Mouse (Mus musculus) retina, adult 2 months (tissue): ENCODE results near the gene Adipoq.
A peak's percentile ranks its signal among the peaks of the same experiment; 100 is the strongest.

ENCODE experiments used
- DNase-seq: peaks from one replicate; pipeline ENCODE4 v3.0.0-alpha.2; 2012; ENCODE audit warnings: low read depth, low spot score

Gene Adipoq

DNA sequence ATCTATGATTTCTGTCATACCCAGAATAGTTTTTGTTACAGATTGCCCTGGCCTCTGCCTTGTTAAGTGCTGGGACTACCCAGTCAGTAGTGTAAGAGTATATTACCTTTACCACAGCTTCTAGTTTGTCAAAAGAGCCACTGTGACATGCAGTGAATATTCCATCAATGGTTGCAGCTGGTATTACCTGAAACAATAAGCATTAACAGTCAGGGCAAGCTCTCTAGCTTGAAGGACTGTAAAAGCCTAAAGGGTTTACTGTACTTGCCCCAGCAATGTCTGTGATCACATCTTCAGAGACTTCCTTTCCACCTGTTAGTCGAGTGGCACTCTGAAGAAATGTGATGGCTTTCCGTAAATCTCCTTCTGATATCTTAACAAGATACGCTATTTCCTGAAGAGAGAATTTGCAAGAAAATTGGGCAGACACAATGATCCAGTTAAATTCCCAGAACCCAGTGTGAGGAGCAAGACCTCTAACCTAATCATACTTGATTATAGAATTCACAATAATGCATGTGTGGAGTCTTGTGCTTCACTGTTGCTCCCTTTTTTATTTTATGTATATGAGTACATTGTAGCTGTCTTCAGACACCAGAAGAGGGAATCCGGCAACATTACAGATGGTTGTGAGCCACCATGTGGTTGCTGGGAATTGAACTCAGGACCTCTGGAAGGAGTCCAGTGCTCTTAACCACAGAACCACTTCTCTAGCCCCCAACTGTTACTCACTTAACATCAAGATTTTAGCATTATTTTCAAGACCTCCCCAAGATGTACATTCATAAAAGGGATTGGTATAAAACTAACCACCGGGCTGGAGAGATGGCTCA is 31.8 kb upstream of the Adipoq start:
- DNase-seq = no peak

DNA sequence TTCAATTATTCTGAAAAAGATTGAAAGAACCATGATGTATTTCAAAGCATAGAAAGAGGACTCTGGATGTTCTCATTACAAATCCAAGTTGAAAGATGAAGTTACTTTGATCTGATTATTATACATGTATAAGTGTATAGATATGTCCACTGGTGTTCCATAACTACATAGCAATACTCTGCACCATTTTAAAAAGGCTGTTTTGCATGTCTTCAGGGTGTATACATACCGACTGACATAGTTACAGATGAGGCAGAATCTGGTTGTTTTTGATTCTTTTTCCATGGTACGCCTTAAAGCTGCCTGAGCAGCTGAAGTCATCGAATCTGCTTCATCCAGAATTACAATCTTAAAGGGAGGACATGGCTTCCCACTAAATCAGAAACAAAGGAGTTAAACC is 30.9 kb upstream of the Adipoq start:
- no peak for DNase-seq

DNA sequence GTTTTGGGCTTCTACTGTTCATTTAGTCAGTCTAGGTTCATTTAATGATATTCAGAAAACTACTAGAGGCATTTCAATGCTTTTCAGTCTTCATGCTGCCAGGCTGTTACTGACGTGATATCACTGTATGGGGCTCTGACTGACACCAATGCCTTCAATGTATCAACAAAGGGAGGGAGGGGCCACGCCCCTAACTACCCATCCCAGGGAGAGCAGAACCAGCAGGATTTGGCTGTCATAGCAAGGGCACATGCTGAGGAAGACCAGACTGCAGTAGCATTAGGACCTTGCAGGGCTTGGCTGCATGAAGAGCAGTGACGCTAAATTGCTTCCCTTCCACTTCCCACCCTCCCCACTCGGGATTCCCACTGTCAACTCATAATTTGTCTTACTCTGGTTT is 29.2 kb upstream of the Adipoq start:
- no peak for DNase-seq

DNA sequence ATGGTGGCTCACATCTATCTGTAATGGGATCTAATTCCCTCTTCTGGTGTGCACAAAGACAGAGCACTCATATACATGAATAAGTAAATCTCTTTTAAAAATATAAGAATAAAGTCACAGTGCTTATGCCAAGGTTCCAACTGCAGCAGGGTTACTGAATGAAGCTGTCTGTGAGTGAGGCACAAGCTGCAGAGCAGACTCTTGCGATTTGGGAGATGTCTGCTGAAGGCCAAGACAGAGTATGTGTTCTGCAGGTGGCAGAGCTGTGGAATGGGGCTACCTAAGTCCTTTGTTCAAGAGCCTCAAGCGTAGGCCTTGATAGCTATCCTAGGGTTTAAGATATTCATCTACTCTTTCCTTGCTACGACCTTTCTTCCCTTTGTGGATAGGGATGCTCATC is 23.9 kb upstream of the Adipoq start:
- no peak for DNase-seq

DNA sequence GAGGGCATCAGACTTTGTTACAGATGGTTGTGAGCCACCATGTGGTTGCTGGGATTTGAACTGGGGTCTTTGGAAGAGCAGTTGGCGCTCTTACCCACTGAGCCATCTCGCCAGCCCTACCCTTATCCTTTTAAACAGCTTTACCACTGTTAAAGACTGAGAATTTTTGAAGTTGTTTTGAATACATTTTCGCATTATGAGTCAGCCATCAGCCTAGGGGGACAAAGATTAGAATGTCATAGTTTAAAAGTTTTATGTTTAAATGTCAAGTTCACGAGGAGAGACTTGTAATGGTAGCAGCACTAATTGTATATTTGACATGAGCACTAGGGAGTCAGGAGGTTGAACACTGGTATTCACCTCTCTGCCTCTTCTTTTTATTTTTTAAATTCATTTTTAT is 23.2 kb upstream of the Adipoq start:
- no peak for DNase-seq

DNA sequence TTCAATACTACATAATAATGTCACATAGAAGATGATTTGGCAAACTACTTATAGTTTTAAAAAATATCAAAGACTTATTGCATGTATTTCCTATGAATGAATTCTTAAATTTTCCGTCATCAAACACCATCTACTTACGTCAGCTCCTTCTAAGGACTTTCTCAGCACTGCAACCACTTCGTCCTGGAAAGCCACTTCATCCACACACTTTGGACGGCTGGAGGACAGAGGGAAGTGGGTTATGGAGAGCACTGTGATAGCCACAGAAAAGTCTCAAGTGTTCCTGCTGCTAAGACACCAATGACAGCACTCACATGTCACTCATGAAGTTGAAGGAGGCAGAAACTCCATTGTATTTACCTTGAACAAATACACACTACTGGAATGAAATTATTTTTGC is 21.9 kb upstream of the Adipoq start:
- DNase-seq = no peak

DNA sequence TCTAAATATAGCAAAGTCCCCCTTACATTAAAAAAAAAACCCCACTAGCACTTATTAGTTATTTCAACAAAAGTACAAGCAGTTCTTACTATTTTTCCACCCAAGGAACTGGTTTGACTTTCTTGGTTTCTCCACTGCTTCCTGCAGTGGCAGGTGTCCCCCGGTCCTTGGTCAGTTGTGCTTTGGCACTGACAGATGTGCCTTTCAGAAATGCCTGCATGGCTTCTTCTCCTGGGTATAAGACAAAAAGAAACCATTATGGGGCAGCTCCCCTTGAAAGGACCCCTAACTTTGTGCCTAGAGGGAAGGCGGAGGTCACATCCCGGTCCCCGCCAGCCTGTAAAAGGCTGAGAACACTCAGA is 19.0 kb upstream of the Adipoq start:
- DNase-seq = no peak

DNA sequence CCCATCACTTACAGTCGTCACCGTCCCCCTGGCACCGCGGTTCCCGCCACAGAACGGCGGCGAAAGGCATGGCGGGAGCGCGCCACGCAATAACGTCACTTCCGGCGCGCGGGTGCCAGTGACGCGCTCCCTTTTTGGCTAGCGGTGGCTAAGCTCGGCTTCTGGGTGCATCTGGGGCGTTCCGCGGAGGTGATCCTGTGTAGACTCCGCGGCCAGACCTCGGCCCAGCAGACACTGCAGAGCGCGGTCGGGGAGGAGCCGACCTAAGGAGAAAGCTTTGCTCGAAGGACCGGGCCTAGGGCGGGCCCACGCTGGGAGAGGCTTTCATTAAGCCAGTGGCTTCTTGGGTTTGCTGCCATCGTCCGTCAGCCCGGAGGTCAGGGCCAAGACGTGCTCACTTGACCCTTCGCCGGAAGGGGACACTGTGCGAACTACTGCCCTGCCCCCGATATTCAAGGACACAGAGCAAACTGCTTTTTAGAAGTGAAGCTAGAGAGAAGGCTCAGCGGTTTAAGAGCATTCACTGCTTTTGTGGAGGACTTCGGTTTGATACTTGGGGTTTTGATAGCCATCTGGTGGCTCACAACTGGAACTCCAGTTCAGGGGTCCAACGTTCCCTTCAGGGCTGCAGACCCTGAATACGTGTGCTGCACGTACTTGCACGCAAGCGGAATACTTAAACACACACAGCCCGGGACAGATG is 18.5 kb upstream of the Adipoq start, which contains the start of gene Rfc4:
Gene Rfc4 (minus strand): TSS at position 65 of the 703 bp plus-strand sequence.
- DNase-seq = peak; percentile 79

DNA sequence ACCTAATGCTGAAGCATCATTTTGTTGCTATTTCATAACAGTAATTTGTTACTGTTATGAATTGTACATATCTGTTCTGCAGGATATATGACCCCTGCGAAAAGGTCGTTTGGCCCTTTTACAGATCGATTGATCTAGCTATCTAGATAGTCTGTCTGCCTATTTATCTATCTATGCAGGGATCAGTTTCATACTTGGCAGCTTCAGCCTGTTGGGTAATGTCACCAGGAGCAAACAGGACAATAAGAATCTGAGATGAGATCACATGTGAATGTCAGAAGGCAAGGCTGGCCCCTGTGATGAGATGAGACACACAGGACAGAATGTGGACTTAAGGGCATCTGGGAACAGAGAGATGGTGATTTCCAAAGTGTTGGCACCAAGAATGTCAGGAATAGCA is 16.0 kb upstream of the Adipoq start:
- no peak for DNase-seq

DNA sequence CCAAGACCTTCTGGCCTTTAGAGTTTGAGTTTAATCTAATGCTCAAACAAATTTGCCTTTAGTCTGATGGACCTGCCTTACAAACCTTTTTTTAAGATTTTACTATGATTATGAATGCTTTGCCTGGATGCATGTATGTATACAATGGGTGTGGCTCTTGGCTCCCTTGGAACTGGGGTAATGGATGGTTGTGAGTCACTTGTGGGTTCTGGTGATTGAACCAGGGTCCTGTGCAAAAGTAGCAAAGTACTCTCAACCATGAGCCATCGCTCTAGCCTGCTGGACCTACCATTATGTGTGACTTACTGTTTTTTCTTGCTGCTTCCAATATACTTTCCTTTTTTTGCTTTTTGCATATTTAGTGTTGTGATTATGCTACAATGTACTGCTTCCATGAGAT is 14.0 kb upstream of the Adipoq start:
- DNase-seq = no peak

DNA sequence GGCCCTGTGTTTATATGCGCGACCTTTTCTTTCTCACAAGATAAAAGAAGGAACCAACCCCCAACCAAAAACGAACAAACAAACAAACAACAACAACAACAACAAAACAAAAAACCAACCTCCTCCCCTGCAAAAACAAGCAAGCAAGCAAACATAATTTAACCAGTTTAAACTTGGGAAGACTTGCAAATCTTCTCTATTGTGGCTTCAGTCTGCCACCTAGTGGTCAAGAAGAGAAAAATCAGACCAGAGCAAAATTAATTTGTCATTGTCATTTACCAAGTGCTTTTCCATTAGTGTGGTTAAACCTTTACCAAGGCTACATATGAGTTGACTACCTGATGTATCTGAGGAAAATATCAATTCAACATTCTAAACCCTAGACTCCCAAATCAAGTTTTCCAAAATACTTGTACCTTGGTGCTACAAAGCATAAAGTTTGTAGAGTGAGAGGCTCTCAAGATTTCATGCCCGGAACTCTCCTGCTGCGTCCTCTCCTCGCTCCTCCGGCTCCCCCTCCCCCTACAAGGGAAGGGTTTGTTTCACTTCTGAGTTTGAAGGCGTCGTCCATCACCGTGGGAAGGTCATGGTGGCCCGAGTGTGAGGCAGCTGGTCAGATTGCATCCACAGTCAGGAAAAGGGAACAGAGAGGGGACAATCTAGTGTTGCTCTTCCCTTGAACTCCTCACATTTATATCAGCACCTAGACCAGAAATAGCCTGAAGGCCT is 10.8 kb upstream of the Adipoq start:
- no peak for DNase-seq

DNA sequence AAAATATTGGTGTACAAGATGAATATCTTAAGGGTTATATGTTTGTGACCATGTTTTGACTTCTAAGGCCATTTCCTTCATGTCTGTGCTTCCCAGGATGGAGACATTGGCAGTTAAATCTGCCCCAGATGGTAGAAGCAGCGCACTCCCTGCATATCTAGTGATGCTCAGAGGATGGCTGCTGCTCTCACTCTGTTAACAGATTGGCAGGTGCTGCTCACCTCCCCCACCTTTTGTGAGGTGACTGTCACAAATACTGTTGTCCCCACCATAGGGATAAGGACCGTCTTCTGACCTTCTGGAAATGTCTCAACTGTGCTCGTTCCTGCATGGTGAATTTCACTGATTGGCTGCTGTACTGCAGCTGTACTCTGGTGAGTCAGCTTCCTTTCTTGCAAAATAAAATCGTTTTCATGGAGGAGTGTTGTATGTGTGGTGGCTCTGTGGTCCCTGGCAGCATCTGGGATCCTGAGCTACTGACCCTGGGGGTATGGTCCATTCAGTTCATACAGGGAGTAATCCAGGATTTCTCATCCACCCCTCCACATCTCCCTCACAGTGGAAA is 9.8 kb upstream of the Adipoq start:
- DNase-seq = no peak

DNA sequence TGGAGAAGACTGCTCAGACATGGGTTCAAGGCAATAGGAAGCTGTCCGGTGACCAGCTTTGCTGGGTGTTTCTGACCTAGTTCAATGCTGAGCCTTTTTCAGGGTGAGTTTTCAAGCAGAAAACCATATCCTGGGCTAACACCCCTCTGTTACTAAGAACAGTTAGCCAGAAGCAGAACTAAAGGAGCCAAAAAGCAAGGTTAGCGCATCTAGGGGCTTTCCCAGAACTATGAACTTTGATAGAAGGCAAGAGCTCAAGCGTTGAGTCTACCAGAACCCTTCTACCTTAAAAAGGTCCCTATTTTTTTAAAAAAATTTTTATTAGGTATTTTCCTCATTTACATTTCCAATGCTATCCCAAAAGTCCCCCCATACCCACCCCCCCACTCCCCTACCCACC is 5.4 kb upstream of the Adipoq start:
- DNase-seq = no peak

DNA sequence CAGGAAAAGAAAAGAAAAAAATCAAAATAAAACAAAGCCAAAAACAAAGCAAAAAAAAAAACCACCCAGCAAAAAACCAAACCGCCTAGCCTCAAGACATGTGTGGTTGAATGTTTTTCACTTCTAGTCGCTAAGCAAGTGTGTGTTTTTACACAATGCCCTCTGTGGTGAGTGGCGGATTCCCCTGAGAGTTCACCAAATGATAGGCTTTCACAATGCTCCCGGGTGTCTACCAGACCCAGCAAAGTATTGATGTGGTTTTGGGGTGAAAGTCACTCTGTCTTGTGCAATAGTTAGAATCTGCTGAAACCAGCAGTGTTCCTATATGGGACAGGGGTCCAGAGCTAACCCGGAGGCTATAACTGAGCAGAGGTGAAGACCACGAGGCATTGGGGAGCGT is 2.0 kb upstream of the Adipoq start:
- DNase-seq = no peak

DNA sequence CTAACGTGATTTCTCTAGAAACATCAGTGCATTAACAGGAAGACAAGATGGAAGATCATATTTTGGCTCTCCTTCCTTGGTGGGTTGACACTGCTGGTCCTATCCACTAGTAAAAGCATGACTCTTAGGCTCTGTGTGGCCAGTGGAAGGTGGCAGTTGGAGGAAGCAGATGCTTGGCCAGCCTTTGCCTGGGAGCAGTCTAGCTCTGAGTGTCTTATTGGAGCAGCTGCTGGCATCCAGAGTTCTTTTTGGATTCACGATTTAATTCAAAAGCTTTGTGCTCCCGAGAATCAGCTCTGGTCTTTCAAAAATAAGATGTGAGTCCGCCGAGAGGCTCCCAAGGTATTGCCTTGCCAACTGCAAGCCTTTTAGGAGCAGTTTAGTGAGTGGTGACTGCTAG is 1.1 kb upstream of the Adipoq start:
- no peak for DNase-seq

DNA sequence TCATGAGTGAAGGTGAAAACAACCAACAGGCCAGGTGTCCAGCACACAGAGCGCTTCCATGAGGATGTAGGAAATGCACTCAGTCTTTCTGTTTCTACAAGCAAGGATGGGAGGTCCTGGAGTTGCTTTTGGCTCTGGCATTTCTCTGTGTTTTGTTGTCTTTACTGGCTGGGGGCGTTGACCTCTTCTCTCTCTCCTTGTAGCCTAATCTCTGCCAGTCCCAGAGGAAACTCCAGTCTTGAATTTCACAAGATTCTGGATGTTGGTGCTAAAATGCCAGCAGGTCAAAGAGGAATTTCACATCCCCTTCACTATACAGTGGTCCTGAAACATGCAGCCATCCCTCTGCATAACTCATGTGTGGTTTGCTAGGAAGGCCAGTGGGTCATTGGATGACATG is 2.6 kb downstream of the Adipoq start:
- no peak for DNase-seq

DNA sequence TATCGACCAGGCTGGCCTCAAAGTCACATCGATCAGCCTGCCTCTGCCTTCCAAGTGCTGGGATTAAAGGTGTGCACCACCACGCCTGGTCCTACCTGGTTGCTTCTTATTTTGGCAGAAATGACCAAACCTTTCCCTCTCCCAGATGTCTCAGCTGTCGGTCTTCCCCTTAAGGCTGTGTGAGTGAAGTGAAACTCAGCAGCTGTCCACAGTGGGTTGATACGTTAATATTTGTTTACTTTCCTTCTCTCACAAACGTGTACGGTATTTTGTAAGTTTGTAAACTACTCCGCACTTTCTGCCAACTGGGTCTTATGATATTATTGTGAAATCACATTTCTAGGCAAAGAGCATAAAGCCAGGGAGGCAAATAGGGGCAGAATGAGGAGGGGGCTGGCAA is 3.1 kb downstream of the Adipoq start:
- no peak for DNase-seq

DNA sequence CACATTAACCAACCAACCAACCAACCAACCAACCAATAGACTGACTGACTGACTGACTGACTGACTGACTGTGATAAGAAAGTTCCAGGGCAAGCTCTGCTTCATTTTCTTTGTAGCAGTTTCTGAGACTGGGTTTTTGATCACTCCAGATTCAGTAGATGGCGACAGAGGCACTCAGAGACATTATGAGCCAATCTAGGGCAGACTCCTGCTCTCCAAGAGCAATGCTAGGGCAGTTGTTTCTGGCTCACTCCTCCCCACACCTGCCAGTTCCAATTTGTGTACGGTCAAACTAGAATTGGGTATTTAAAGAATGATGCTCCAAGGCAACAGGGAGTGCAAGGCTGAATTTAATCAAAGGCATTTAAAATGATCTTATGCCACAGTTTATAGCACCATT is 5.1 kb downstream of the Adipoq start:
- DNase-seq = peak; percentile 33

DNA sequence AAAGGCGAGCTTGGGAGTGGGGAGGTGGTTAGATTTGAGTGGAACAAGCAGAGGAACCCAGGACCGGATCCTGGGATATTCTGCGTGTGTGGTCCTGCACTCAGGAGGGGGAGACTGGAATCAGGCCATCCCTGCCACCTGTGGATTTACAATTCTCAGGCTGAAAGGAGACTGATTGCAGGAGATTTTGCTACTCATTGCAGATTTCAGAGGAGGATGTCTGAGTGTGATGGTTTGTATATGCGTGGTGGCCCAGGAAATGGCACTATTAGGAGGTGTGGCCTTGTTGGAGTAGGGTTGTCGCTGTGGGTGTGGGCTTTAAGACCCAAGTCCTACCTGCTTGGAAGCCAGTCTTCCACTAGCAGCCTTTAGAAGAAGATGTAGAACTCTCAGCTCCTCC is 7.9 kb downstream of the Adipoq start:
- DNase-seq = no peak

DNA sequence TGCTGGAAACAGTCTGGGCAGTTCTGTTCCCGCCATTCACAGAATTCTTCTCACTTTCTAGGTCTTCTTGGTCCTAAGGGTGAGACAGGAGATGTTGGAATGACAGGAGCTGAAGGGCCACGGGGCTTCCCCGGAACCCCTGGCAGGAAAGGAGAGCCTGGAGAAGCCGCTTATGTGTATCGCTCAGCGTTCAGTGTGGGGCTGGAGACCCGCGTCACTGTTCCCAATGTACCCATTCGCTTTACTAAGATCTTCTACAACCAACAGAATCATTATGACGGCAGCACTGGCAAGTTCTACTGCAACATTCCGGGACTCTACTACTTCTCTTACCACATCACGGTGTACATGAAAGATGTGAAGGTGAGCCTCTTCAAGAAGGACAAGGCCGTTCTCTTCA is 10.7 kb downstream of the Adipoq start:
- no peak for DNase-seq

DNA sequence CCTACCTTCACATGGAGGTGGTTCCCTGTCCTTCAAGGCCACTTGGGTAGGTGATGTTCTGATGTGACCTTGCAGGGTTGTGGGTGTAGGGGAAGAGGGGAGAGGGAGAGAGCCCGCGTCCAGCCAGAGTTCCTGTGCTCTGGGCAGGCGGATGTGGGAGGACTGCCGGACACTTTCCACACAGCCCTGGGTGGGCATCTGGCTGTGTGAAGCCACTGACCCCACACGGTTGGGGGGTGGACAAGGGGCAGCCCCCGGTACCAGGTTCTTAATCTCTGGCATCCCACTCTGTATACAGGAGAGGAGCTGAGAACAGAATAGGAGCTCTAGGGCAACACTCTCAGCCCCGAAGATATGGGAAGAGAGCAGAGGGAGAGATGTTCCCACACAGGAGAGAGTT is 12.0 kb downstream of the Adipoq start:
- DNase-seq = no peak

DNA sequence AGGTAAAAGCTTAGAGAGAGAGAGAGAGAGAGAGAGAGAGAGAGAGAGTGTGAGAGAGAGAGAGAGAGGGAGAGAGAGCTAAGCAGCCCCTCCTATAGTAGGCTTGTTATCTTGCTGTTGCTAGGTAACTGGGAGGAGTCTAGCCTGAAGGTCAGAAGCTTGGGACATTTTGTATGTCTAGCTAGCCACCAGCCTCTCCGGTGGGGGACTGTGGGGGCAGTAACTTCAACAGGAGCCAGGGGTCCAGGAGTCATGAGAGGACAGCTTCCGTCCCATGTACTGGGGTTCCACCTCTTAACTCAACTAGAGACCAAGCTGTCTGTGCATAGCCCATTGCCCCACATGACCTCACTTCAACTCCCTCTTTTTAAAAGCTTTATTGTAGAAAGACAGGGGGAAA is 12.6 kb downstream of the Adipoq start:
- DNase-seq = no peak
